Mouse (Mus musculus) kidney, adult 2 months (tissue): ENCODE results near the gene Tbcd. TPM values are rescaled to one million over a fixed set of nuclear protein-coding genes. Genes with fewer than 3 reads are reported as not detected.
A peak's percentile ranks its signal among the peaks of the same experiment; 100 is the strongest.
"Not testable (repeated sequence)": the region's sequence is repeated elsewhere in the genome, so short reads cannot be mapped to it uniquely, and the experiment has no call there.

Experiments used
- DNase-seq: peaks from one replicate; pipeline ENCODE4 v3.0.0; 2021
- H3K27ac ChIP-seq: fragments of 200-500 bp; 2 replicates; pipeline ENCODE4 v1.5.1; 2012; ENCODE audit warnings: low read depth, low read length, control low read depth, inconsistent platforms; ENCODE audit not compliant: insufficient read depth
- H3K27me3 ChIP-seq: fragments of 200-500 bp; replicated peaks from 2 replicates; pipeline ENCODE4 v1.6.1; 2012; ENCODE audit warnings: mild to moderate bottlenecking, moderate library complexity, low read length, inconsistent platforms; ENCODE audit not compliant: control insufficient read depth, insufficient read depth
- H3K36me3 ChIP-seq: fragments of 200-500 bp; 2 replicates; pipeline ENCODE4 v1.6.1; 2012; ENCODE audit warnings: mild to moderate bottlenecking, moderate library complexity, low read length, inconsistent platforms; ENCODE audit not compliant: control insufficient read depth, insufficient read depth
- H3K4me1 ChIP-seq: fragments of 200-500 bp; 2 replicates; pipeline ENCODE4 v1.6.1; 2011; ENCODE audit warnings: low read length; ENCODE audit not compliant: control insufficient read depth, insufficient read depth
- H3K4me3 ChIP-seq: fragments of 200-500 bp; 2 replicates; pipeline ENCODE4 v1.5.1; 2011; ENCODE audit warnings: mild to moderate bottlenecking, low read depth, low read length, control low read depth; ENCODE audit not compliant: insufficient read depth
- CTCF ChIP-seq: fragments of 200-500 bp; conservative IDR thresholded peaks from 2 replicates; pipeline ENCODE4 v1.5.1; 2011; ENCODE audit warnings: low read depth, mild to moderate bottlenecking, control low read depth, low read length, moderate library complexity, mixed read lengths; ENCODE audit not compliant: insufficient read depth, insufficient read length
- POLR2A ChIP-seq: fragments of 200-500 bp; IDR thresholded peaks from one replicate; pipeline ENCODE4 v1.6.1; 2011; ENCODE audit warnings: low read depth, low read length, control low read depth
- WGBS: fragments of 180-500 bp; shearing (Covaris S2); methylation state at CpG from one replicate; pipeline ENCODE4 v1.1.7; 2018; 5-methylcytosine and 5-hydroxymethylcytosine counted together
- polyA plus RNA-seq: library from polyadenylated mRNA; depleted of rRNA; stranded (reverse); fragments of >200 nt; gene quantifications from 2 replicates; pipeline ENCODE4 v1.2.3, GENCODE M21; 2012; rRNA removed

The Tbcd gene
- polyA plus RNA-seq, 1 experiment: 58.9 TPM

GRCm38 (mm10) chr11:121653631-121654030 is 201.9 kb downstream of the Tbcd start:
- Histone ChIP-seq H3K4me1 (0 out of 2 replicates have a peak, but pooled peaks cover 5% of the 10 kb centered on the region), H3K27ac (no peak overlapping the region), H3K4me3 (no peak overlapping the region), H3K36me3 (no peaks in the 10 kb centered on the region), H3K27me3 (no peaks in the 10 kb centered on the region)
- TF ChIP-seq POLR2A (no peak), CTCF (no peak)
- no peak for DNase-seq
- WGBS: 89% methylated on average over 4 of the region's 4 CpGs

- DNase-seq: peak; percentile 63
- H3K4me3 ChIP-seq: no peak overlapping the region
- no peaks in the 10 kb centered on the region for H3K27me3 ChIP-seq
- H3K4me1 ChIP-seq: 0 out of 2 replicates have a peak, but pooled peaks cover 5% of the 10 kb centered on the region
- no peak overlapping the region for H3K27ac ChIP-seq
- TF ChIP-seq POLR2A (no peak), CTCF (no peak)
- H3K36me3 ChIP-seq: no peaks in the 10 kb centered on the region
- WGBS: 65% methylated on average over 9 of the region's 9 CpGs
Observed at GRCm38 (mm10) chr11:121654406-121654945, 202.7 kb downstream of the Tbcd start.

GRCm38 (mm10) chr11:121655166-121655806 is 203.5 kb downstream of the Tbcd start:
- H3K27ac ChIP-seq: no peak overlapping the region
- 67% methylated on average over 6 of the region's 6 CpGs for WGBS
- TF ChIP-seq CTCF (no peak), POLR2A (no peak)

GRCm38 (mm10) chr11:121655807-121656511 is 204.2 kb downstream of the Tbcd start:
- Histone ChIP-seq H3K36me3 (no peaks in the 10 kb centered on the region), H3K4me3 (no peak overlapping the region), H3K4me1 (0 out of 2 replicates have a peak, but pooled peaks cover 5% of the 10 kb centered on the region), H3K27ac (no peak overlapping the region), H3K27me3 (no peaks in the 10 kb centered on the region)
- no peak for DNase-seq
- TF ChIP-seq POLR2A: no peak
- TF ChIP-seq CTCF: no peak
- 83% methylated on average over 6 of the region's 6 CpGs for WGBS

More at GRCm38 (mm10) chr11:121655166-121655806, 203.5 kb downstream of the Tbcd start:
- Histone ChIP-seq H3K4me1 (0 out of 2 replicates have a peak, but pooled peaks cover 5% of the 10 kb centered on the region), H3K4me3 (no peak overlapping the region), H3K27me3 (no peaks in the 10 kb centered on the region), H3K36me3 (no peaks in the 10 kb centered on the region)
- no peak for DNase-seq

- TF ChIP-seq CTCF (0 out of 2 replicates have a peak, but pooled peaks have one; percentile 26), POLR2A (no peak)
- no peak for DNase-seq
- Histone ChIP-seq H3K27ac (no peak overlapping the region), H3K4me3 (no peak overlapping the region), H3K4me1 (0 out of 2 replicates have a peak, but pooled peaks cover 5% of the 10 kb centered on the region), H3K36me3 (no peaks in the 10 kb centered on the region), H3K27me3 (no peaks in the 10 kb centered on the region)
- WGBS: 9% methylated on average over 1 of the region's 1 CpGs
Observed at GRCm38 (mm10) chr11:121658151-121658550, 206.4 kb downstream of the Tbcd start.

- H3K36me3 ChIP-seq, H3K27ac ChIP-seq, H3K4me1 ChIP-seq, H3K27me3 ChIP-seq, DNase-seq, H3K4me3 ChIP-seq: not testable (repeated sequence)
- WGBS: 94% methylated on average over 2 of the region's 2 CpGs
Observed at GRCm38 (mm10) chr11:121660604-121661003, 208.9 kb downstream of the Tbcd start.

- Histone ChIP-seq H3K27me3 (no peaks in the 10 kb centered on the region), H3K36me3 (0 out of 2 replicates have a peak, but pooled peaks cover 1% of the 10 kb centered on the region), H3K4me1 (no peaks in the 10 kb centered on the region), H3K4me3 (no peak overlapping the region), H3K27ac (no peak overlapping the region)
- WGBS: 47% methylated on average over 2 of the region's 2 CpGs
- peak; percentile 28 for DNase-seq
- TF ChIP-seq POLR2A: no peak
- no peak for TF ChIP-seq CTCF
Observed at GRCm38 (mm10) chr11:121661116-121661515, 209.4 kb downstream of the Tbcd start.

Other genes with a start within 250 kb of the Tbcd start
- gene Hexdc, start 247.5 kb upstream of the Tbcd start, polyA plus RNA-seq: 18.3 and 23.6 TPM in 2 replicates
- gene Ogfod3, start 247.2 kb upstream of the Tbcd start, polyA plus RNA-seq: 25.4 and 27.4 TPM in 2 replicates
- gene Cybc1, start 222.6 kb upstream of the Tbcd start, polyA plus RNA-seq: 13.7 and 15.3 TPM in 2 replicates
- gene Narf, start 214.7 kb upstream of the Tbcd start, polyA plus RNA-seq: 41.8 and 54.1 TPM in 2 replicates
- 18.2 and 28.6 TPM in 2 replicates for gene Foxk2, start 192.0 kb upstream of the Tbcd start, polyA plus RNA-seq
- 54.5 and 59.4 TPM in 2 replicates for gene Wdr45b, start 97.5 kb upstream of the Tbcd start, polyA plus RNA-seq
- gene Rab40b, start 63.7 kb upstream of the Tbcd start, polyA plus RNA-seq: 1.8 and 2.5 TPM in 2 replicates
- gene Fn3krp, start 30.5 kb upstream of the Tbcd start, polyA plus RNA-seq: 14.9 and 19.6 TPM in 2 replicates
- gene Fn3k, start 17.0 kb upstream of the Tbcd start, polyA plus RNA-seq: 30.6 and 33.7 TPM in 2 replicates
- gene Zfp750, start 67.4 kb downstream of the Tbcd start, polyA plus RNA-seq: 3.0 and 3.3 TPM in 2 replicates
- 4.9 and 5.0 TPM in 2 replicates for gene B3gntl1, start 221.2 kb downstream of the Tbcd start, polyA plus RNA-seq
- gene Metrnl, start 249.6 kb downstream of the Tbcd start, polyA plus RNA-seq: 42.6 and 49.1 TPM in 2 replicates